Mouse (Mus musculus) MEL (cell line): ENCODE results near the gene Mmp24.

Experiments used
- BHLHE40 ChIP-seq: IDR thresholded peaks from 2 replicates; pipeline ENCODE4 v1.6.1; 2012; ENCODE audit warnings: low read depth, mild to moderate bottlenecking, inconsistent platforms, low read length, improper control_type of control experiment, borderline replicate concordance
- CHD1 ChIP-seq: IDR thresholded peaks from 2 replicates; pipeline ENCODE4 v1.6.1; 2012; ENCODE audit warnings: low read depth, mild to moderate bottlenecking, inconsistent platforms, low read length, improper control_type of control experiment
- CTCF ChIP-seq, 3 experiments: IDR thresholded peaks in 2 of 3; conservative IDR thresholded peaks in 1 of 3; 2 replicates each; pipeline ENCODE4 v1.5.1; 2011 to 2012; ENCODE audit warnings: low read length in 3 of 3, low read depth in 2 of 3, mild to moderate bottlenecking in 2 of 3, improper control_type of control experiment in 1 of 3, inconsistent platforms in 1 of 3, mixed read lengths in 1 of 3, moderate library complexity in 1 of 3; ENCODE audit not compliant: control insufficient read depth in 1 of 3, insufficient read depth in 1 of 3, poor library complexity in 1 of 3, severe bottlenecking in 1 of 3
- EP300 ChIP-seq, 2 experiments: IDR thresholded peaks; 2 replicates each; pipeline ENCODE4 v1.6.1; 2011; ENCODE audit warnings: improper control_type of control experiment in 2 of 2, low read length in 2 of 2, low read depth in 1 of 2, mild to moderate bottlenecking in 1 of 2
- GABPA ChIP-seq: IDR thresholded peaks from 2 replicates; pipeline ENCODE4 v1.6.1; 2012; ENCODE audit warnings: low read depth, mild to moderate bottlenecking, inconsistent platforms, low read length, improper control_type of control experiment, moderate library complexity
- KAT2A ChIP-seq: conservative IDR thresholded peaks from 2 replicates; pipeline ENCODE4 v1.6.1; 2012; ENCODE audit warnings: low read depth, low read length, improper control_type of control experiment, inconsistent platforms
- POLR2A ChIP-seq, 2 experiments: IDR thresholded peaks; 2 replicates each; pipeline ENCODE4 v1.6.1; 2011 to 2012; ENCODE audit warnings: low read length in 2 of 2, mild to moderate bottlenecking in 2 of 2, control low read depth in 1 of 2, improper control_type of control experiment in 1 of 2, low read depth in 1 of 2, moderate library complexity in 1 of 2; ENCODE audit not compliant: control insufficient read depth in 1 of 2, insufficient read depth in 1 of 2, poor library complexity in 1 of 2
- SMC3 ChIP-seq: IDR thresholded peaks from 2 replicates; pipeline ENCODE4 v1.6.1; 2011; ENCODE audit warnings: low read depth, low read length, improper control_type of control experiment
- USF2 ChIP-seq, 2 experiments: IDR thresholded peaks; 2 replicates each; pipeline ENCODE4 v1.6.1; 2011 to 2012; ENCODE audit warnings: improper control_type of control experiment in 2 of 2, low read length in 2 of 2, borderline replicate concordance in 1 of 2, inconsistent platforms in 1 of 2, low read depth in 1 of 2, mild to moderate bottlenecking in 1 of 2; ENCODE audit not compliant: insufficient read depth in 1 of 2

DNA sequence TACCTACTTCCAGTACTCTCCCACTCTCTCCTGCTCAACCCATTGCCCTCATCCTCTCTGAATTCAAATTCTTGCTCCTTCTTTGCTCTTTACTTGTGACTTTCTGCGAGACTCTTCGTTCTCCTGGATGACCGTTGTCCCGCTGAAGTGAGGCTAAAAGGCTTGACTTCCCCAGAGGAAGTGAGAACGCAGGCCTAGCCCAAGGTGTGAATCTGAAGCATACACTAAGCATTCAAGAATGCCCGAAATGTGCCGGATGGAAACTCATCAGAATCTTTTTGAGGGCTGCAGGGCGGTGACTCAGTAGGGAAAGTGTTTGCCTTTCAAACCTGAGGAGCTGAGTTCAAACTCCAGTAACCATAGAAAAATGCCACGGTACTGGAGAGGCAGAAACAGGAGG lies 31.8 kb upstream of the Mmp24 start:
- TF ChIP-seq EP300 (IDR thresholded peaks at IDR 0.05; ENCODE audit: low read depth in 1 of 2, low read length in 2 of 2), result no peak
- TF ChIP-seq SMC3, result no peak
- no peak for TF ChIP-seq USF2 (IDR thresholded peaks at IDR 0.05; ENCODE audit: borderline replicate concordance in 1 of 2, insufficient read depth in 1 of 2, low read depth in 1 of 2, low read length in 2 of 2)
- TF ChIP-seq CTCF (IDR thresholded peaks at IDR 0.05 in 2 of 3, conservative IDR thresholded peaks at IDR 0.05 in 1 of 3; ENCODE audit: control insufficient read depth in 1 of 3, insufficient read depth in 1 of 3, low read depth in 2 of 3, low read length in 3 of 3, poor library complexity in 1 of 3, severe bottlenecking in 1 of 3), result no peak
- no peak for TF ChIP-seq CHD1
- no peak for TF ChIP-seq GABPA
- TF ChIP-seq BHLHE40, result no peak
- no peak for TF ChIP-seq POLR2A (IDR thresholded peaks at IDR 0.05; ENCODE audit: control insufficient read depth in 1 of 2, insufficient read depth in 1 of 2, low read depth in 1 of 2, low read length in 2 of 2, poor library complexity in 1 of 2)
- no peak for TF ChIP-seq KAT2A
